In the genomic region with DNA sequence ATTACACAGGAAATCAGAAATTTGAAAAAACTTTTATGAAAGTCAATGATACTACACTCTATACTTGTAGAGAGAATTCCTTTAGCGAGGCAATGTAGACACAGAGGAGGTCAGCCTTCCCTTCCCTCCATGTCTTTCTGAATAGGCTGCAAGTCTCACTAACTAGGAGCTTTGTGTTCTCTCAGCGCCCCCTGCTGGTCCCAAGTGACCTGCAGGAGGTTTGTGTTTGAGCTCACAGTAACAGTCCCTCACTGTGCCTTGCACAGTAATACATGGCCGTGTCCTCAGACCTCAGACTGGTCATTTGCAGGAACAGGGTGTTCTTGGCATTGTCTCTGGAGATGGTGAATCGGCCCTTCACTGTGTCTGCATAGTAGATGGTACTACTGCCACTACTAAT, we compare ENCODE assay signal across 9 mouse cellular contexts.
DNase-seq lines count a peak whose midpoint lies in the region; ATAC-seq and TF ChIP-seq lines count a peak whose summit lies in the region.
"Had no signal": no experiment of that assay in that cellular context is flagged by ENCODE, and none has a peak within 500 bp of the region (broad histone marks: within the 10 kb centered on the region; RNA-seq: fewer than 3 reads in every experiment).

No protein-coding gene starts in this region.

- no peaks in the 10 kb centered on the region for H3K36me3 ChIP-seq in lung, postnatal 0 days (ENCODE audit: insufficient read depth, low read length)
- no peaks in the 10 kb centered on the region for H3K36me3 ChIP-seq in splenic B cell, adult 2 months (ENCODE audit: control insufficient read depth, insufficient read depth, low read length, poor library complexity, severe bottlenecking)
- H3K36me3 ChIP-seq in midbrain, embryonic 16.5 days (ENCODE audit: control insufficient read depth, insufficient read depth, low read length), result no peaks in the 10 kb centered on the region
- H3K36me3 ChIP-seq: lung, embryonic 15.5 days had no signal

- H3K9ac ChIP-seq in lung, postnatal 0 days (replicated peaks; ENCODE audit: low read depth), result no peak overlapping the region
- no peak overlapping the region for H3K9ac ChIP-seq in midbrain, embryonic 16.5 days (ENCODE audit: low read depth, low read length)
- H3K9ac ChIP-seq: lung, embryonic 15.5 days had no signal

- H3K4me1 ChIP-seq in lung, postnatal 0 days (ENCODE audit: insufficient read depth, low read depth, low read length), result no peaks in the 10 kb centered on the region
- H3K4me1 ChIP-seq in midbrain, embryonic 16.5 days (ENCODE audit: control insufficient read depth, insufficient read depth, low read length), result no peaks in the 10 kb centered on the region
- H3K4me1 ChIP-seq: lung, embryonic 15.5 days had no signal

- no peak for ATAC-seq in lung, postnatal 0 days
- peak; percentile 45 to 56; a peak in 2 of 4 replicates for ATAC-seq in hematopoietic stem cell, adult 5-6 weeks (replicated peaks in 1 of 2; ENCODE audit: insufficient read depth in 1 of 2, low FRiP score in 2 of 2, low TSS enrichment in 1 of 2, low read depth in 1 of 2, poor library complexity in 2 of 2, severe bottlenecking in 2 of 2)
- ATAC-seq in midbrain, embryonic 16.5 days, result no peak

- WGBS in lung, postnatal 0 days, result 54% methylated on average over 4 of the region's 4 CpGs
- 52% methylated on average over 4 of the region's 4 CpGs for WGBS in midbrain, embryonic 16.5 days

- H3K27me3 ChIP-seq in lung, postnatal 0 days (replicated peaks; ENCODE audit: insufficient read depth, low read length), result no peaks in the 10 kb centered on the region
- H3K27me3 ChIP-seq in splenic B cell, adult 2 months (ENCODE audit: control insufficient read depth, insufficient read depth, low read length, poor library complexity, severe bottlenecking), result no peaks in the 10 kb centered on the region
- no peaks in the 10 kb centered on the region for H3K27me3 ChIP-seq in midbrain, embryonic 16.5 days (ENCODE audit: control insufficient read depth, insufficient read depth, low read depth, low read length)
- H3K27me3 ChIP-seq: lung, embryonic 15.5 days had no signal

- no peak overlapping the region for H3K4me2 ChIP-seq in lung, postnatal 0 days (replicated peaks; ENCODE audit: low read depth, low read length)
- H3K4me2 ChIP-seq in midbrain, embryonic 16.5 days (ENCODE audit: low read length), result no peak overlapping the region
- H3K4me2 ChIP-seq: lung, embryonic 15.5 days had no signal

- H3K9me3 ChIP-seq in lung, postnatal 0 days (ENCODE audit: low read length), result no peaks in the 10 kb centered on the region
- H3K9me3 ChIP-seq in midbrain, embryonic 16.5 days (replicated peaks; ENCODE audit: control insufficient read depth, low read length, poor library complexity, severe bottlenecking), result peaks cover 32% of the 10 kb centered on the region

- no peak overlapping the region for H3K27ac ChIP-seq in lung, postnatal 0 days (ENCODE audit: low read length)
- H3K27ac ChIP-seq in midbrain, embryonic 16.5 days (ENCODE audit: low read length), result no peak overlapping the region
- H3K27ac ChIP-seq: lung, embryonic 15.5 days had no signal

- 0 out of 2 replicates have a peak, but pooled peaks have one; percentile 10 for TF ChIP-seq CTCF in lung, postnatal 0 days (IDR thresholded peaks at IDR 0.05)

- peak; percentile 0 to 3 for DNase-seq in frontal cortex, postnatal 36 days (ENCODE audit: low spot score in 2 of 2)
- no peak for DNase-seq in frontal cortex, postnatal 25 days (ENCODE audit: low spot score in 2 of 2)
- DNase-seq in lung, postnatal 0 days (ENCODE audit: low spot score), result no peak
- DNase-seq in lung, postnatal 10 days, result no peak
- peak; percentile 40 to 82 for DNase-seq in adrenal gland, adult (ENCODE audit: inconsistent age in 2 of 2, low spot score in 1 of 2)
- DNase-seq in splenic B cell, adult 2 months (ENCODE audit: low read depth, low spot score), result peak; percentile 51

- H3K4me3 ChIP-seq in lung, postnatal 0 days (ENCODE audit: low read depth, low read length), result no peak overlapping the region
- no peak overlapping the region for H3K4me3 ChIP-seq in midbrain, embryonic 16.5 days (ENCODE audit: low read depth, low read length)
- H3K4me3 ChIP-seq: lung, embryonic 15.5 days had no signal

- no peak for TF ChIP-seq EP300 in lung, postnatal 0 days (IDR thresholded peaks at IDR 0.05)

Comparison
In these comparisons a context has a peak if more than half of its experiments do, and no peak if none do; other contexts are left out.
1. DNase-seq: peak in frontal cortex, postnatal 36 days (2 of 2), adrenal gland, adult (2 of 2) and splenic B cell, adult 2 months (single experiment); none in frontal cortex, postnatal 25 days (0 of 2), lung, postnatal 0 days (single experiment) and lung, postnatal 10 days (single experiment).
2. ATAC-seq: peak in hematopoietic stem cell, adult 5-6 weeks (2 of 2); none in lung, postnatal 0 days (single experiment) and midbrain, embryonic 16.5 days (single experiment).